Mouse (Mus musculus) CH12.LX (cell line): ENCODE measurements around the gene Rnasek. TPM values are rescaled to one million over a fixed set of nuclear protein-coding genes. Genes with fewer than 3 reads are reported as not detected.
A peak's percentile ranks its signal among the peaks of the same experiment; 100 is the strongest.

ENCODE experiments used
- DNase-seq: peaks from one replicate; pipeline ENCODE4 v3.0.0-alpha.2; 2013; ENCODE audit errors: extremely low read depth
- H3K27ac ChIP-seq: 2 replicates; pipeline ENCODE4 v1.5.1; 2012; ENCODE audit warnings: low read depth, mild to moderate bottlenecking, control low read depth, moderate library complexity; ENCODE audit not compliant: insufficient read depth
- H3K27me3 ChIP-seq: replicated peaks from 2 replicates; pipeline ENCODE3; 2012; ENCODE audit warnings: inconsistent platforms
- H3K36me3 ChIP-seq, 2 experiments: replicated peaks in 1 of 2; 2 replicates each; pipeline versions ENCODE3 to v1.6.1; 2012; ENCODE audit warnings: inconsistent platforms in 1 of 2, low read length in 1 of 2, mild to moderate bottlenecking in 1 of 2, mixed read lengths in 1 of 2, moderate library complexity in 1 of 2; ENCODE audit not compliant: control insufficient read depth in 1 of 2, insufficient read depth in 1 of 2
- H3K4me1 ChIP-seq, 2 experiments: 2 replicates each; pipeline ENCODE4 v1.6.1; 2012; ENCODE audit warnings: inconsistent platforms in 1 of 2, moderate library complexity in 1 of 2; ENCODE audit not compliant: insufficient read depth in 2 of 2, control insufficient read depth in 1 of 2
- H3K4me2 ChIP-seq: 2 replicates; pipeline ENCODE4 v1.6.1; 2012; ENCODE audit warnings: low read depth, mild to moderate bottlenecking, control low read depth; ENCODE audit not compliant: poor library complexity, insufficient read depth, severe bottlenecking
- H3K4me3 ChIP-seq, 3 experiments: fragments of 150-350 bp in 1 of 3; sonication (generic) in 1 of 3; replicated peaks in 1 of 3; 2 replicates each; pipeline versions ENCODE3 to v1.5.1; 2011 to 2012; ENCODE audit warnings: low read depth in 2 of 3, low read length in 2 of 3, mild to moderate bottlenecking in 2 of 3, moderate library complexity in 2 of 3, control low read depth in 1 of 3, improper control_type of control experiment in 1 of 3, inconsistent platforms in 1 of 3, mixed read lengths in 1 of 3; ENCODE audit not compliant: poor library complexity in 1 of 3
- H3K79me2 ChIP-seq: replicated peaks from 2 replicates; pipeline ENCODE4 v1.6.1; 2012; ENCODE audit warnings: mild to moderate bottlenecking, moderate library complexity; ENCODE audit not compliant: control insufficient read depth, poor library complexity, insufficient read depth, severe bottlenecking; ENCODE audit errors: extremely low read depth
- H3K9ac ChIP-seq: 2 replicates; pipeline ENCODE4 v1.6.1; 2012; ENCODE audit warnings: low read depth, mild to moderate bottlenecking, control low read depth, moderate library complexity; ENCODE audit not compliant: insufficient read depth
- H3K9me3 ChIP-seq: replicated peaks from 2 replicates; pipeline ENCODE3; 2012; ENCODE audit warnings: low read length, inconsistent platforms, mixed read lengths
- BHLHE40 ChIP-seq: IDR thresholded peaks from 2 replicates; pipeline ENCODE4 v1.6.1; 2011; ENCODE audit warnings: mild to moderate bottlenecking, low read depth, low read length, improper control_type of control experiment
- CHD2 ChIP-seq: IDR thresholded peaks from 2 replicates; pipeline ENCODE4 v1.6.1; 2011; ENCODE audit warnings: low read length, improper control_type of control experiment
- CTCF ChIP-seq, 2 experiments: IDR thresholded peaks in 1 of 2; conservative IDR thresholded peaks in 1 of 2; 2 replicates each; pipeline ENCODE4 v1.5.1; 2011 to 2012; ENCODE audit warnings: low read depth in 2 of 2, low read length in 2 of 2, improper control_type of control experiment in 1 of 2, inconsistent platforms in 1 of 2, mild to moderate bottlenecking in 1 of 2, moderate library complexity in 1 of 2
- ELF1 ChIP-seq: IDR thresholded peaks from 2 replicates; pipeline ENCODE4 v1.6.1; 2014; ENCODE audit warnings: low read depth, mild to moderate bottlenecking, inconsistent platforms, low read length, improper control_type of control experiment
- ETS1 ChIP-seq: conservative IDR thresholded peaks from 2 replicates; pipeline ENCODE4 v1.6.1; 2012; ENCODE audit warnings: low read depth, mild to moderate bottlenecking, inconsistent platforms, low read length, improper control_type of control experiment, moderate library complexity
- GABPA ChIP-seq: IDR thresholded peaks from 2 replicates; pipeline ENCODE4 v1.6.1; 2012; ENCODE audit warnings: low read depth, low read length, improper control_type of control experiment, inconsistent platforms; ENCODE audit not compliant: insufficient replicate concordance
- HCFC1 ChIP-seq: IDR thresholded peaks from 2 replicates; pipeline ENCODE4 v1.6.1; 2012; ENCODE audit warnings: low read depth, mild to moderate bottlenecking, inconsistent platforms, low read length, improper control_type of control experiment
- JUN ChIP-seq: IDR thresholded peaks from 2 replicates; pipeline ENCODE4 v1.6.1; 2011; ENCODE audit warnings: low read depth, mild to moderate bottlenecking, low read length, improper control_type of control experiment, moderate library complexity; ENCODE audit not compliant: insufficient read depth
- JUND ChIP-seq: conservative IDR thresholded peaks from 2 replicates; pipeline ENCODE4 v1.6.1; 2011; ENCODE audit warnings: low read depth, low read length, improper control_type of control experiment
- MAFK ChIP-seq: IDR thresholded peaks from 2 replicates; pipeline ENCODE4 v1.6.1; 2011; ENCODE audit warnings: low read length, improper control_type of control experiment; ENCODE audit not compliant: insufficient replicate concordance
- MAX ChIP-seq: IDR thresholded peaks from 2 replicates; pipeline ENCODE4 v1.6.1; 2011; ENCODE audit warnings: low read length, improper control_type of control experiment
- MAZ ChIP-seq: IDR thresholded peaks from 2 replicates; pipeline ENCODE4 v1.6.1; 2012; ENCODE audit warnings: low read depth, mild to moderate bottlenecking, inconsistent platforms, low read length, improper control_type of control experiment, moderate library complexity
- MYC ChIP-seq: IDR thresholded peaks from 2 replicates; pipeline ENCODE4 v1.6.1; 2011; ENCODE audit warnings: low read depth, mild to moderate bottlenecking, improper control_type of control experiment, low read length
- NELFE ChIP-seq: IDR thresholded peaks from 2 replicates; pipeline ENCODE4 v1.6.1; 2011; ENCODE audit warnings: low read depth, low read length, improper control_type of control experiment
- NRF1 ChIP-seq: IDR thresholded peaks from 2 replicates; pipeline ENCODE4 v1.6.1; 2014; ENCODE audit warnings: low read depth, mild to moderate bottlenecking, inconsistent platforms, low read length, improper control_type of control experiment, moderate library complexity
- POLR2A ChIP-seq: IDR thresholded peaks from 2 replicates; pipeline ENCODE4 v1.6.1; 2011; ENCODE audit warnings: low read depth, mild to moderate bottlenecking, improper control_type of control experiment, low read length
- RAD21 ChIP-seq: IDR thresholded peaks from 2 replicates; pipeline ENCODE4 v1.6.1; 2011; ENCODE audit warnings: low read depth, mild to moderate bottlenecking, low read length, improper control_type of control experiment, moderate library complexity
- RCOR1 ChIP-seq: conservative IDR thresholded peaks from 2 replicates; pipeline ENCODE4 v1.6.1; 2012; ENCODE audit warnings: low read depth, mild to moderate bottlenecking, inconsistent platforms, low read length, improper control_type of control experiment
- SIN3A ChIP-seq: IDR thresholded peaks from 2 replicates; pipeline ENCODE4 v1.6.1; 2012; ENCODE audit warnings: low read length, improper control_type of control experiment, inconsistent platforms
- SMC3 ChIP-seq: IDR thresholded peaks from 2 replicates; pipeline ENCODE4 v1.6.1; 2011; ENCODE audit warnings: low read depth, low read length, improper control_type of control experiment
- TBP ChIP-seq: conservative IDR thresholded peaks from 2 replicates; pipeline ENCODE4 v1.6.1; 2011; ENCODE audit warnings: low read depth, low read length, improper control_type of control experiment
- TCF12 ChIP-seq: IDR thresholded peaks from 2 replicates; pipeline ENCODE4 v1.6.1; 2014; ENCODE audit warnings: low read depth, mild to moderate bottlenecking, inconsistent platforms, low read length, improper control_type of control experiment
- UBTF ChIP-seq: IDR thresholded peaks from 2 replicates; pipeline ENCODE4 v1.6.1; 2012; ENCODE audit warnings: low read depth, mild to moderate bottlenecking, inconsistent platforms, low read length, improper control_type of control experiment, moderate library complexity
- ZC3H11A ChIP-seq: IDR thresholded peaks from 2 replicates; pipeline ENCODE4 v1.6.1; 2012; ENCODE audit warnings: low read depth, mild to moderate bottlenecking, inconsistent platforms, low read length, improper control_type of control experiment
- ZNF384 ChIP-seq: IDR thresholded peaks from 2 replicates; pipeline ENCODE4 v1.6.1; 2012; ENCODE audit warnings: low read depth, low read length, improper control_type of control experiment, inconsistent platforms
- dilution Hi-C: fragments of 300-500 bp; cut with MboI; formaldehyde crosslinking; loops from 2 replicates; pipeline ENCODE4 v1.14.3; 2020; ENCODE audit warnings: low sequenced_read_pairs; ENCODE audit not compliant: extremely low pct_unique_long_range_greater_than_20kb, extremely low pct_ligation_motif_present
- in situ Hi-C: fragments of 300-500 bp; cut with MboI; formaldehyde crosslinking; loops from 3 replicates; pipeline ENCODE4 v1.14.3; 2019; ENCODE audit warnings: low sequenced_read_pairs, low pct_ligation_motif_present, low pct_unique_long_range_greater_than_20kb, mixed read lengths
- polyA plus RNA-seq: library from polyadenylated mRNA; unstranded; fragments of >175 nt; gene quantifications from 2 replicates; pipeline ENCODE4 v1.2.1, GENCODE M21; 2012; ENCODE audit warnings: low read depth; ENCODE audit not compliant: insufficient read length
- total RNA-seq, 2 experiments: library from RNA; depleted of rRNA; stranded (reverse); fragments of 300-350 nt in 1 of 2; fragments of >200 nt in 1 of 2; gene quantifications; 2 replicates each; pipeline ENCODE4 v1.2.3; 2012 to 2014

Gene Rnasek
- total and polyA plus RNA-seq, 3 experiments = 9.1 to 91.3 (median 25.6) TPM

DNA sequence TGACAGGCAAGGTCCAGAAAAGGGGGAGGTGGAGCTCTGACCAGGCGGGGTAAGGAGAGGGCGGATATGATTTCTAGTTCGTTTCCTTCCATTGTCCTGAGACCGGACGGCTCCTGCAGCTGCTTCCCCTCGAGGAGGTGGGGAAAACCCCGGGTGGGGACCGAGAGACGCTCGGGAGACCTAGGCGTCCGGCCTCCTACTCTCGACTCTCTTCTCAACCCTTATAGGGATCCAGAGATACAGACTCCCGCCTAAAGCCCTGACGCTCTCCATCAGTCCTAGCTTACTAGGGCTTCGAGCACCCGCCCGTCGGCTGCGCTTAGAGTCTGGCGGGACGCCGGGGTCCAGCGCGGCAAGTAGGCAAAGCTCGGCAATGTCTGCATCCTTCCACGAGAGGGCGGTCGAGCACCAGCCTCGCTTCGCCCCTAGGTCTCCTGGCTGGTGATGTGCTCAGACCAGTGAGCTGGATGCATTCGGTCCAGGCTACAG lies 9.4 kb downstream of the Rnasek start (continued):
- peak; percentile 82 to 98 for TF ChIP-seq CTCF (conservative IDR thresholded peaks at IDR 0.05 in 1 of 2, IDR thresholded peaks at IDR 0.05 in 1 of 2; ENCODE audit: low read depth in 2 of 2, low read length in 2 of 2)
- peak; percentile 59 for TF ChIP-seq NRF1
- TF ChIP-seq GABPA = no peak
- no peak; the same call in 1 of the 2 replicates for TF ChIP-seq JUND
- peak; percentile 43; the same call in 1 of the 2 replicates for TF ChIP-seq RCOR1
- peak; percentile 65 for TF ChIP-seq BHLHE40
- peak; percentile 97 for TF ChIP-seq RAD21
- TF ChIP-seq, all 38 proteins: peak for 25

- dilution Hi-C loops (no loop called here), in situ Hi-C loops (loop anchor here (25.0 kb wide), 2 partner anchors 383 to 533 kb away; partner anchors contain the start of genes 4930544D05Rik, Chrne and Zfp3)
- H3K27me3 ChIP-seq = peaks cover 2% of the 10 kb centered on the region
- H3K9me3 ChIP-seq = no peaks in the 10 kb centered on the region
- H3K36me3 ChIP-seq = peaks cover 0 to 8% of the 10 kb centered on the region in 2 experiments
- peak within 1 kb of the TSS; percentile 86 for H3K4me2 ChIP-seq
- H3K9ac ChIP-seq = peak within 1 kb of the TSS; percentile 51
- H3K79me2 ChIP-seq = no peaks in the 10 kb centered on the region
- H3K4me1 ChIP-seq = peaks cover 0 to 34% of the 10 kb centered on the region in 2 experiments; a peak in 2 of 4 replicates
- peak within 1 kb of the TSS; percentile 52; the same call in 1 of the 2 replicates for H3K27ac ChIP-seq
- H3K4me3 ChIP-seq = peak within 1 kb of the TSS; percentile 33 to 53 (median 50)
- TF ChIP-seq CHD2 = 0 out of 2 replicates have a peak, but pooled peaks have one; percentile 15
- no peak for TF ChIP-seq NRF1
- 0 out of 2 replicates have a peak, but pooled peaks have one; percentile 6 for TF ChIP-seq NELFE
- TF ChIP-seq ZC3H11A = no peak
- TF ChIP-seq RCOR1 = no peak
- TF ChIP-seq SMC3 = no peak
- no peak for TF ChIP-seq MAX
- peak; percentile 9; the same call in 1 of the 2 replicates for TF ChIP-seq SIN3A
- no peak for DNase-seq
Observed at GRCm38 (mm10) chr11:70229260-70230010, 10.2 kb downstream of the Rnasek start, which contains the start of gene Bcl6b. Gene Bcl6b (minus strand): TSS chr11:70229798.

DNA sequence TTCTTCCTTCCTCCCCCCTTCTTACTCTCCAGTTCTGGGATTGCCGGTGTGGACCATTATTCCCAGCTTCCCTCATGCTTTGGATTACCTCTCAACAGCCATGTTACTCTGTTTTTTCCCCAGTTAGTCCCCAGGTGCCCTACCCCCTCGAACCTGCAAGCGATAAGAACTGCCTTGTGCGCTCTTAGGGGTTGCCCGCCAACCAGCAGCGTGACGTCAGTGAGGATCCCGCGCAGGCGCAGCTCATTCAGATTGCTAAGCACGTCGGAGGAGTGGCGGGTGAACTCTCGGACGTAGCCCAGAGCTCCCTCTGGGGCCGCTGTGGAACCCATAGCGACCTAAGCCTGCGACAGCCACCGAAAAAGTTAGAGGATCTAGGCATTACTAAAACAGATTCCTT lies 10.8 kb downstream of the Rnasek start:
- peaks cover 0 to 7% of the 10 kb centered on the region in 2 experiments for H3K36me3 ChIP-seq
- H3K27me3 ChIP-seq = peaks cover 2% of the 10 kb centered on the region
- peaks cover 0 to 30% of the 10 kb centered on the region in 2 experiments; a peak in 2 of 4 replicates for H3K4me1 ChIP-seq
- H3K9ac ChIP-seq = peak overlapping the region; percentile 51; the same call in 1 of the 2 replicates
- H3K79me2 ChIP-seq = no peaks in the 10 kb centered on the region
- H3K27ac ChIP-seq = peak overlapping the region; percentile 27; the same call in 1 of the 2 replicates
- H3K4me3 ChIP-seq = peak overlapping the region; percentile 33 to 53 (median 50)
- DNase-seq = peak; percentile 82
- peak overlapping the region; percentile 86; the same call in 1 of the 2 replicates for H3K4me2 ChIP-seq
- H3K9me3 ChIP-seq = no peaks in the 10 kb centered on the region
- in situ Hi-C loops = loop anchor here (25.0 kb wide), 2 partner anchors 383 to 533 kb away; partner anchors contain the start of genes 4930544D05Rik, Chrne and Zfp3
- dilution Hi-C loops = no loop called here
- TF ChIP-seq MAFK (no peak), TBP (no peak), MAX (peak; percentile 75; the same call in 1 of the 2 replicates), HCFC1 (peak; percentile 44), NELFE (no peak), GABPA (no peak), ELF1 (no peak), ETS1 (peak; percentile 32; the same call in 1 of the 2 replicates), NRF1 (peak; percentile 100), MAZ (peak; percentile 65), ZNF384 (no peak), UBTF (no peak), JUN (peak; percentile 39; the same call in 1 of the 2 replicates), MYC (peak; percentile 51; the same call in 1 of the 2 replicates), CTCF (conservative IDR thresholded peaks at IDR 0.05 in 1 of 2, IDR thresholded peaks at IDR 0.05 in 1 of 2; ENCODE audit: low read depth in 2 of 2, low read length in 2 of 2) (no peak), RAD21 (no peak), TCF12 (peak; percentile 74; the same call in 1 of the 2 replicates), POLR2A (peak; percentile 49), SMC3 (no peak)
